Mouse (Mus musculus): Measurements from ENCODE around the gene Gm11559.
"Not testable (repeated sequence)": the region's sequence is repeated elsewhere in the genome, so short reads cannot be mapped to it uniquely, and the experiment has no call there.

The Gm11559 gene

GRCm38 (mm10) chr11:99864176-99864575, at the start of gene Gm11559:
Gm11559 (plus strand) TSS chr11:99864476.
- not testable (repeated sequence) for DNase-seq (ENCODE audit: low spot score)

GRCm38 (mm10) chr11:99815566-99815965, 48.7 kb upstream of the Gm11559 start, which contains the start of gene Gm11564:
Gm11564 (minus strand) TSS chr11:99815666.
- not testable (repeated sequence) for DNase-seq (ENCODE audit: low spot score)

GRCm38 (mm10) chr11:99837966-99838365, 26.3 kb upstream of the Gm11559 start, which contains the start of gene 2300003K06Rik:
2300003K06Rik (minus strand) TSS chr11:99838066.
- DNase-seq (ENCODE audit: low spot score), result no peak

- DNase-seq (ENCODE audit: low spot score), result no peak
These were observed 22.1 kb upstream of the Gm11559 start for GRCm38 (mm10) chr11:99842185-99842584.

- no peak for DNase-seq (ENCODE audit: low spot score)
These were observed 17.5 kb upstream of the Gm11559 start for GRCm38 (mm10) chr11:99846746-99847145.

GRCm38 (mm10) chr11:99851508-99851907, 12.8 kb upstream of the Gm11559 start, which contains the start of gene Krtap4-16:
Krtap4-16 (minus strand) TSS chr11:99851608.
- DNase-seq (ENCODE audit: low spot score), result no peak

GRCm38 (mm10) chr11:99854121-99854520, 10.2 kb upstream of the Gm11559 start:
- DNase-seq (ENCODE audit: low spot score), result no peak

- DNase-seq (ENCODE audit: low spot score), result no peak
These were observed 6.7 kb upstream of the Gm11559 start, which contains the start of gene Gm11568 for GRCm38 (mm10) chr11:99857617-99858016. Gm11568 (plus strand) TSS chr11:99857917.

GRCm38 (mm10) chr11:99858761-99859160, 5.5 kb upstream of the Gm11559 start:
- no peak for DNase-seq (ENCODE audit: low spot score)

- not testable (repeated sequence) for DNase-seq (ENCODE audit: low spot score)
These were observed 8.8 kb downstream of the Gm11559 start, which contains the start of gene Krtap9-1 for GRCm38 (mm10) chr11:99873089-99873488. Krtap9-1 (plus strand) TSS chr11:99873389.

GRCm38 (mm10) chr11:99878887-99879286, 14.6 kb downstream of the Gm11559 start, which contains the start of gene Gm11567:
Gm11567 (plus strand) TSS chr11:99879187.
- DNase-seq (ENCODE audit: low spot score), result not testable (repeated sequence)

- no peak for DNase-seq (ENCODE audit: low spot score)
These were observed 43.3 kb downstream of the Gm11559 start, which contains the start of gene Krtap31-1 for GRCm38 (mm10) chr11:99907620-99908019. Krtap31-1 (plus strand) TSS chr11:99907920.

- DNase-seq (ENCODE audit: low spot score), result no peak
These were observed 50.2 kb downstream of the Gm11559 start, which contains the start of gene Gm11565 for GRCm38 (mm10) chr11:99914451-99914850. Gm11565 (plus strand) TSS chr11:99914751.
